Mouse (Mus musculus): ENCODE measurements around the gene Tmem136. TPM values are rescaled to one million over a fixed set of nuclear protein-coding genes. Genes with fewer than 3 reads are reported as not detected.

The Tmem136 gene
- polyA plus RNA-seq, 1 experiment from 2014 or later = 12.6 TPM

- Histone ChIP-seq H3K4me2 (ENCODE audit: low read length) (peak overlapping the region; percentile 81), H3K9me3 (ENCODE audit: control insufficient read depth, low read length) (no peaks in the 10 kb centered on the region), H3K4me3 (replicated peaks; ENCODE audit: low read length) (peak overlapping the region; percentile 88), H3K27me3 (replicated peaks; ENCODE audit: control insufficient read depth, insufficient read depth, low read length) (no peaks in the 10 kb centered on the region), H3K36me3 (ENCODE audit: control insufficient read depth, insufficient read depth) (0 out of 2 replicates have a peak, but pooled peaks cover 1% of the 10 kb centered on the region), H3K27ac (ENCODE audit: low read length) (peak overlapping the region; percentile 87), H3K9ac (replicated peaks; ENCODE audit: low read depth, low read length) (peak overlapping the region; percentile 91), H3K4me1 (replicated peaks; ENCODE audit: control insufficient read depth, insufficient read depth, low read length) (peaks cover 39% of the 10 kb centered on the region)
- WGBS = under 1% methylated on average over 40 of the region's 40 CpGs
- no peak; the same call in 1 of the 2 replicates for ATAC-seq
Observed at GRCm38 (mm10) chr9:43104873-43105663, 11.3 kb downstream of the Tmem136 start.

DNA sequence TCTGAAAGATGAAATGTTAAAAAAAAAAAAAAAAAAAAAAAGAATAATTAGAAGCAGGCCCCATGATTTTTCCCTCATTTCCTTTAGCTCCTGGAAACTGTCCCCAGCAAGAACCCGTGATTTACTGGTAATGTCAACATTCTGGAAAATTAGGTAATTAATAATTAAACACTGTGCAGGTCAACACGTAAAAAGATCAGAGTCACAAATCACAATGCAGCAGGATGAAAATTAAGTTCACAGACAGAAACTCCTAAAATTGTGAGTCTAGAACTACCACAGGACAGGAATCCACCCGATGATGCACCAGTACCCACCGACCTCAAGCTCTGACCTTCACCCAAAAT is 11.9 kb downstream of the Tmem136 start:
- WGBS = 3% methylated on average over 4 of the region's 4 CpGs
- peaks cover 39% of the 10 kb centered on the region for H3K4me1 ChIP-seq (replicated peaks; ENCODE audit: control insufficient read depth, insufficient read depth, low read length)

DNA sequence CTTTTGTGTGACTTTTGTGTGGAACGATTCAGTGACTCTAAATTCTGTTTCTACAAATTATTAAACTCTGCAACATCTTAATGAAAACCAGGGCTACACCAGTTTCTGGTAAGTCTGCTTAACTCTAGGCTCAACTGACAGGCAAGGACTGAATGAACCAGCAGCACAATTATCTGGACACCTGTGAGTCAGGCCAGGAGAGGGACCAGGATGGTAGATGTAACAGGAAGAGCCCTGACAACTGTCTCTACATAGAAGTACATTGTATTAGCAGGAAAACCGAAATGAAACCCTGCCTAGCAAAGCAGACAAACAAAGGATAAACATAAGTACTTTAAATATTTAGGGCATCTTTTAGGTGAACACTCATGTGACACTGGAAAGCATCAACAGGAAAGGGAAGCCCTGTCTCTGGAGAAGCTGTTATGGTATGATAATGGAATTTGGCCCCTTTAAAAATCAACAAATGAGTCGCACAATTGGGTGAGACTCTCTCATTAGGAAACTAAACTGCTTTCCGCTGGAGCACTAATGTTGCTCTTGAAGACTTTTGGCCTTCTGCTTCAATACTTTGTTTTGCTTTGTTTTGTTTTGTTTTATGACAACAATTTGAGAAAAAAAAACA is 12.6 kb downstream of the Tmem136 start:
- ATAC-seq = no peak
- Histone ChIP-seq H3K36me3 (ENCODE audit: control insufficient read depth, insufficient read depth) (no peaks in the 10 kb centered on the region), H3K4me1 (replicated peaks; ENCODE audit: control insufficient read depth, insufficient read depth, low read length) (peaks cover 39% of the 10 kb centered on the region), H3K27ac (ENCODE audit: low read length) (no peak overlapping the region), H3K9me3 (ENCODE audit: control insufficient read depth, low read length) (no peaks in the 10 kb centered on the region), H3K4me2 (ENCODE audit: low read length) (peak overlapping the region; percentile 81), H3K27me3 (replicated peaks; ENCODE audit: control insufficient read depth, insufficient read depth, low read length) (no peaks in the 10 kb centered on the region), H3K4me3 (replicated peaks; ENCODE audit: low read length) (peak overlapping the region; percentile 88), H3K9ac (replicated peaks; ENCODE audit: low read depth, low read length) (peak overlapping the region; percentile 30; the same call in 1 of the 2 replicates)
- 16% methylated on average over 4 of the region's 4 CpGs for WGBS

More for the DNA sequence above, 11.9 kb downstream of the Tmem136 start:
- Histone ChIP-seq H3K9ac (replicated peaks; ENCODE audit: low read depth, low read length) (peak overlapping the region; percentile 91), H3K27me3 (replicated peaks; ENCODE audit: control insufficient read depth, insufficient read depth, low read length) (no peaks in the 10 kb centered on the region), H3K36me3 (ENCODE audit: control insufficient read depth, insufficient read depth) (no peaks in the 10 kb centered on the region), H3K27ac (ENCODE audit: low read length) (no peak overlapping the region), H3K9me3 (ENCODE audit: control insufficient read depth, low read length) (no peaks in the 10 kb centered on the region), H3K4me2 (ENCODE audit: low read length) (peak overlapping the region; percentile 81), H3K4me3 (replicated peaks; ENCODE audit: low read length) (peak overlapping the region; percentile 88)
- no peak for ATAC-seq

GRCm38 (mm10) chr9:43102931-43103330 is 13.4 kb downstream of the Tmem136 start:
- H3K9ac ChIP-seq (replicated peaks; ENCODE audit: low read depth, low read length) = 0 out of 2 replicates have a peak overlapping the region, but pooled peaks have one; percentile 7
- H3K36me3 ChIP-seq (ENCODE audit: control insufficient read depth, insufficient read depth) = no peaks in the 10 kb centered on the region
- H3K27me3 ChIP-seq (replicated peaks; ENCODE audit: control insufficient read depth, insufficient read depth, low read length) = no peaks in the 10 kb centered on the region
- no peak overlapping the region; the same call in 1 of the 2 replicates for H3K4me3 ChIP-seq (replicated peaks; ENCODE audit: low read length)
- H3K4me1 ChIP-seq (replicated peaks; ENCODE audit: control insufficient read depth, insufficient read depth, low read length) = peaks cover 39% of the 10 kb centered on the region
- WGBS = 98% methylated on average over 2 of the region's 2 CpGs
- H3K4me2 ChIP-seq (ENCODE audit: low read length) = peak overlapping the region; percentile 41
- H3K9me3 ChIP-seq (ENCODE audit: control insufficient read depth, low read length) = no peaks in the 10 kb centered on the region
- no peak overlapping the region for H3K27ac ChIP-seq (ENCODE audit: low read length)
- no peak for ATAC-seq

GRCm38 (mm10) chr9:43101936-43102595 is 14.3 kb downstream of the Tmem136 start:
- Histone ChIP-seq H3K4me3 (replicated peaks; ENCODE audit: low read length) (no peak overlapping the region), H3K9me3 (ENCODE audit: control insufficient read depth, low read length) (no peaks in the 10 kb centered on the region), H3K4me2 (ENCODE audit: low read length) (peak overlapping the region; percentile 33), H3K36me3 (ENCODE audit: control insufficient read depth, insufficient read depth) (no peaks in the 10 kb centered on the region), H3K27ac (ENCODE audit: low read length) (no peak overlapping the region), H3K27me3 (replicated peaks; ENCODE audit: control insufficient read depth, insufficient read depth, low read length) (no peaks in the 10 kb centered on the region), H3K4me1 (replicated peaks; ENCODE audit: control insufficient read depth, insufficient read depth, low read length) (peaks cover 38% of the 10 kb centered on the region), H3K9ac (replicated peaks; ENCODE audit: low read depth, low read length) (no peak overlapping the region)
- no peak for ATAC-seq
- 63% methylated on average over 8 of the region's 8 CpGs for WGBS

DNA sequence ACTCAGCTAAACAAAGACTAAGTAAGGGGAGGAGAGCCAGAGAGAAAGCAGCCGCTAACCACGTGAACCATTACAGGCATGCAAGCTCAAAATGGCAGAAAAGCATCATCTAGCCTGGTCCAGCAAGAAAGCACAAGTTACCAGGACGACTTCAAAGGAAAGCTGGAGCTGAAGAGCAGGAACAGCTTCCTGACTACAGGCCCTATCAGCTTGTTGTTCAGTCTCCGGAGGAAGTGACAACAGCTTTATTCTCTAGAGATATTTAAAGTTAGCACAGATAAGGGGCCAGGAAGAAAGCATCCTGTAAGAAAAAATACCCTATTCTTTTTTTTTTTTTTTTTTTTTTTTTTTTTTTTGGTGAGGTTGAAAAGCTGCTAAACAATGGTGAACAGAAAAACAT is 17.4 kb downstream of the Tmem136 start:
- Histone ChIP-seq H3K36me3 (ENCODE audit: control insufficient read depth, insufficient read depth) (no peaks in the 10 kb centered on the region), H3K9ac (replicated peaks; ENCODE audit: low read depth, low read length) (no peak overlapping the region), H3K4me3 (replicated peaks; ENCODE audit: low read length) (no peak overlapping the region), H3K4me1 (replicated peaks; ENCODE audit: control insufficient read depth, insufficient read depth, low read length) (peaks cover 25% of the 10 kb centered on the region), H3K27ac (ENCODE audit: low read length) (no peak overlapping the region), H3K9me3 (ENCODE audit: control insufficient read depth, low read length) (no peaks in the 10 kb centered on the region), H3K27me3 (replicated peaks; ENCODE audit: control insufficient read depth, insufficient read depth, low read length) (no peaks in the 10 kb centered on the region), H3K4me2 (ENCODE audit: low read length) (no peak overlapping the region)
- no peak for ATAC-seq
- 61% methylated on average over 4 of the region's 4 CpGs for WGBS

DNA sequence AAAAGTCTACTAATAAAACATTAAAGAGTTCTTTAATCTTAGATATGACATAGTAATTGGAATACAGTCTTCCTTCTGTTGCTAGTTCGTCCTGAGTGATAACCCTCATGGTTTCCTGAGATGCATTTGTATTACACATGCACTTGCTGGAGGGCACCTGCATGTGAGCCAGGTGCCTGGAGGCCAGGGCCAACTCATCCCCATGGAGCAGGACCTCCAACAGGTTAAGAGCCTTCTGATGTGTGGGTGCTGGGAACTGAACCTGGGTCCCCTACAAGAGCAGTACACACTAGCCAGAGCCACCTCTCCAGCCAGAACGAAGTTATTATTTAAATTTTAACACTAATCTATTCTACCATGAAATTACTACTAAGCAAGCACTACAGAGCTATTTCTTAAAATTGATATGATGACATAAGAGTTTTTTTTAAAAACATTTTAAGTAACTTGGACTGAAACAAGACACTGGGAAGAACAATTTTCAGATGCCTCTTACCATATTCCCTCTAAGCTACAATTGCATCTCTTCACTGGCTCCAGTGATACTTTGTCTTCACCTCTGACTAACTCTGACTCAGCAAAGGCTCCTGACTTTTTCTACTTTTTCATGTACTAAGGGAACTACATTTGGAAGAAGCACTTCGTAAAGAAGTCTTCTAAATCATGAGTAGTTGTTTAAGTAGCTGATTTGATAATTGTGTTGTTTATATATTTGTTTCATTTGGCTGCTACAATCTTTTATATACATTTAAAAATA is 18.4 kb downstream of the Tmem136 start:
- Histone ChIP-seq H3K9ac (replicated peaks; ENCODE audit: low read depth, low read length) (no peak overlapping the region), H3K9me3 (ENCODE audit: control insufficient read depth, low read length) (no peaks in the 10 kb centered on the region), H3K4me1 (replicated peaks; ENCODE audit: control insufficient read depth, insufficient read depth, low read length) (peaks cover 22% of the 10 kb centered on the region), H3K4me2 (ENCODE audit: low read length) (no peak overlapping the region), H3K4me3 (replicated peaks; ENCODE audit: low read length) (no peak overlapping the region), H3K36me3 (ENCODE audit: control insufficient read depth, insufficient read depth) (no peaks in the 10 kb centered on the region), H3K27me3 (replicated peaks; ENCODE audit: control insufficient read depth, insufficient read depth, low read length) (no peaks in the 10 kb centered on the region), H3K27ac (ENCODE audit: low read length) (no peak overlapping the region)
- no peak for ATAC-seq
- WGBS = 89% methylated on average over 3 of the region's 3 CpGs

- no peak overlapping the region for H3K9ac ChIP-seq (replicated peaks; ENCODE audit: low read depth, low read length)
- H3K27ac ChIP-seq (ENCODE audit: low read length) = no peak overlapping the region
- H3K4me2 ChIP-seq (ENCODE audit: low read length) = no peak overlapping the region
- no peaks in the 10 kb centered on the region for H3K27me3 ChIP-seq (replicated peaks; ENCODE audit: control insufficient read depth, insufficient read depth, low read length)
- H3K4me1 ChIP-seq (replicated peaks; ENCODE audit: control insufficient read depth, insufficient read depth, low read length) = peaks cover 14% of the 10 kb centered on the region
- H3K36me3 ChIP-seq (ENCODE audit: control insufficient read depth, insufficient read depth) = no peaks in the 10 kb centered on the region
- no peak for ATAC-seq
- no peak overlapping the region for H3K4me3 ChIP-seq (replicated peaks; ENCODE audit: low read length)
- H3K9me3 ChIP-seq (ENCODE audit: control insufficient read depth, low read length) = no peaks in the 10 kb centered on the region
Observed at GRCm38 (mm10) chr9:43096337-43096736, 20.0 kb downstream of the Tmem136 start.

- peaks cover 11% of the 10 kb centered on the region for H3K4me1 ChIP-seq (replicated peaks; ENCODE audit: control insufficient read depth, insufficient read depth, low read length)
- WGBS = 88% methylated on average over 4 of the region's 4 CpGs
- H3K4me2 ChIP-seq (ENCODE audit: low read length) = no peak overlapping the region
- no peaks in the 10 kb centered on the region for H3K27me3 ChIP-seq (replicated peaks; ENCODE audit: control insufficient read depth, insufficient read depth, low read length)
- no peak overlapping the region for H3K4me3 ChIP-seq (replicated peaks; ENCODE audit: low read length)
- H3K27ac ChIP-seq (ENCODE audit: low read length) = no peak overlapping the region
- H3K9ac ChIP-seq (replicated peaks; ENCODE audit: low read depth, low read length) = no peak overlapping the region
- no peaks in the 10 kb centered on the region for H3K9me3 ChIP-seq (ENCODE audit: control insufficient read depth, low read length)
- no peak for ATAC-seq
- no peaks in the 10 kb centered on the region for H3K36me3 ChIP-seq (ENCODE audit: control insufficient read depth, insufficient read depth)
Observed at GRCm38 (mm10) chr9:43094828-43095227, 21.5 kb downstream of the Tmem136 start.
